Mouse (Mus musculus) midbrain, embryonic 10.5 days (tissue): ENCODE measurements at regions not wholly inside any gene's neighbourhood (a gene's known extent, or its start where the extent isn't known, plus 50 kb on each side); places are given as distances from the start of the nearest gene placed in this dataset.

ENCODE experiments used
- DNase-seq: peaks from one replicate; pipeline ENCODE4 v3.0.0-alpha.2; 2017; ENCODE audit warnings: low spot score
- H3K27ac ChIP-seq: fragments of 300-500 bp; sonication (generic); replicated peaks from 2 replicates; pipeline ENCODE4 v1.5.1; 2016; ENCODE audit warnings: mild to moderate bottlenecking
- H3K27me3 ChIP-seq: fragments of 300-500 bp; sonication (generic); 2 replicates; pipeline ENCODE4 v1.6.1; 2016; ENCODE audit warnings: low read depth, mild to moderate bottlenecking; ENCODE audit not compliant: poor library complexity, severe bottlenecking
- H3K36me3 ChIP-seq: fragments of 300-500 bp; sonication (generic); 2 replicates; pipeline ENCODE4 v1.6.1; 2016; ENCODE audit warnings: mild to moderate bottlenecking, moderate library complexity
- H3K4me1 ChIP-seq: fragments of 300-500 bp; sonication (generic); 2 replicates; pipeline ENCODE4 v1.6.1; 2016
- H3K4me3 ChIP-seq: fragments of 300-500 bp; sonication (generic); 2 replicates; pipeline ENCODE4 v1.5.1; 2016; ENCODE audit warnings: mild to moderate bottlenecking, moderate library complexity
- H3K9me3 ChIP-seq: fragments of 300-500 bp; sonication (generic); replicated peaks from 2 replicates; pipeline ENCODE4 v1.6.1; 2016; ENCODE audit warnings: mild to moderate bottlenecking
- WGBS: fragments of 180-500 bp; shearing (Covaris S2); methylation state at CpG from one replicate; pipeline ENCODE4 v1.1.7; 2016; 5-methylcytosine and 5-hydroxymethylcytosine counted together

- no peaks in the 10 kb centered on the region for H3K9me3 ChIP-seq
- WGBS = 90% methylated on average over 10 of the region's 10 CpGs
- no peak for DNase-seq
- no peaks in the 10 kb centered on the region for H3K36me3 ChIP-seq
- H3K4me3 ChIP-seq = no peak overlapping the region
- H3K27ac ChIP-seq = no peak overlapping the region
- H3K27me3 ChIP-seq = no peaks in the 10 kb centered on the region
- no peaks in the 10 kb centered on the region for H3K4me1 ChIP-seq
Observed at GRCm38 (mm10) chr17:64199241-64199933, 132.3 kb downstream of the Pja2 start.

DNA sequence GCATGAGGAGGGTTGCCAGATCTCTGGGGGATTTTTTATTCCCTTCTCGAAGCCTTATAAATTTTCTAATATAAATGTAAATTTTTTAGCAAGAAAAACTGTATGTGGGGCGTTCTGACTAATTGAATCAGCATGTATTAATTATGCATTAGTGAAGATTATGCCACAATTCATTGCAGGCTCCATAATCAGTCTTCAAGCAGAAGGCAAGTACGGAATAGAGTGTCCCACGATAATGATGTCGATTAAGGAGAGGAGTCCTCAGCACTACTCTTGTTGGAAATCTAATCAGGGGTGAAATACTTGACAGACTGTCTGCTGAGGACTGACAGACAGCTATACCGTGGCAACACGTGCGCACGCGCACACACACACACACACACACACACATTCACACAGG is 135.3 kb downstream of the Pja2 start:
- Histone ChIP-seq H3K4me3 (no peak overlapping the region), H3K9me3 (no peaks in the 10 kb centered on the region), H3K4me1 (no peaks in the 10 kb centered on the region), H3K36me3 (no peaks in the 10 kb centered on the region), H3K27ac (no peak overlapping the region), H3K27me3 (no peaks in the 10 kb centered on the region)
- WGBS = 92% methylated on average over 10 of the region's 10 CpGs
- DNase-seq = no peak

DNA sequence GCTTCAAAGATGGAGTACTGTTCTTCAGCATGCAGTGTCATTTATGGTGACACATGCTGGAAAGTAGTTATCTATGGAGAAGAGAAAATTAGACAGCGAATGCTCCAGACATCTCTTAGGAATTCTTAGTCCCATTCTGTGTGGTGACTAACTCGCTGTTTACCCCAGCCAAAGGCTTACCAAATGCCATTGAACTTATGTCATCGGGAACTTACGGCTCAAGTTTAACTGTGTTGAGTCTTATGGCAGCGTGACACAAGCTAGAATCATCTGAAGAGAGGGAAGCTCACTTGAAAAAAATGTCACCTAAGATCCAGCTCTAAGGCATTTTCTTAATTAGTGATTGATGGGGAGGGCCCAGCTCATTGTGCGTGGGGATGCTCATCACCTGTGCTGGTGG is 138.7 kb downstream of the Pja2 start:
- no peak for DNase-seq
- Histone ChIP-seq H3K27me3 (no peaks in the 10 kb centered on the region), H3K4me3 (no peak overlapping the region), H3K4me1 (no peaks in the 10 kb centered on the region), H3K36me3 (no peaks in the 10 kb centered on the region), H3K27ac (no peak overlapping the region), H3K9me3 (no peaks in the 10 kb centered on the region)
- 93% methylated on average over 6 of the region's 6 CpGs for WGBS
